Mouse (Mus musculus): Measurements from ENCODE around the gene Sel1l3. TPM values are rescaled to one million over a fixed set of nuclear protein-coding genes. Genes with fewer than 3 reads are reported as not detected.

The Sel1l3 gene
- polyA plus RNA-seq, 1 experiment, result 0.02 TPM

DNA sequence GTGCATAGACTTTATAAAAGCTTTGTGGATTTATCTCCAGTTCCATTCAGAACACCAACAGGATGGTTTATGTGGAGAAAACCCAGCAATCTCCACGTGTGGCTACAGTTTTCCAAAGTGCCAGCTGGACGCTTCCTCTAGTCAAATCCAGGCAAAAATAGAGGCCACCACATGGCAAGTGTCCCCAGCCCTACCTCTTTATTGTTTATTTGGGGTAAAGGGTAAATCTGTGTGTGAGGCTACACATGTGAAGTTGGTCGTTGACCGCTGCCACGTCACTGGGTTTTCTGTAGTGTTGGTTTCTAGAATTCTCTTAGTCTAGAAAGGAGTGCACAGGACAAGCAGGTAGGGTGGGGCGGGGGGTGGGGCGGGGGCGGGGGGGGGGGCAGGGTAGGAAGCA is 23.0 kb upstream of the Sel1l3 start:
- Histone ChIP-seq H3ac (ENCODE audit: control insufficient read depth, insufficient read length) (no peak overlapping the region), H3K79me2 (ENCODE audit: control insufficient read depth, insufficient read depth) (no peaks in the 10 kb centered on the region), H3K4me3 (no peak overlapping the region), H3K36me3 (ENCODE audit: control insufficient read depth, insufficient read depth) (no peaks in the 10 kb centered on the region), H3K4me2 (ENCODE audit: low read depth) (no peak overlapping the region), H3K27me3 (ENCODE audit: control insufficient read depth, insufficient read depth, insufficient read length) (peaks cover 5% of the 10 kb centered on the region)
- TF ChIP-seq TCF12 (IDR thresholded peaks at IDR 0.05; ENCODE audit: insufficient read depth, poor library complexity, severe bottlenecking) (no peak), TCF3 (IDR thresholded peaks at IDR 0.05; ENCODE audit: insufficient read length, low read depth) (no peak), SRF (IDR thresholded peaks at IDR 0.05; ENCODE audit: control insufficient read depth, insufficient read length, low read depth) (no peak), POLR2AphosphoS2 (IDR thresholded peaks at IDR 0.05; ENCODE audit: insufficient read length, low read depth) (no peak), USF1 (IDR thresholded peaks at IDR 0.05; ENCODE audit: low read depth) (no peak), POLR2A (IDR thresholded peaks at IDR 0.05; ENCODE audit: insufficient read length, low read depth) (no peak), MYOG (IDR thresholded peaks at IDR 0.05; ENCODE audit: control insufficient read depth in 1 of 3, insufficient read depth in 1 of 3, insufficient read length in 2 of 3, low read depth in 2 of 3) (no peak), MAX (IDR thresholded peaks at IDR 0.05; ENCODE audit: low read depth) (no peak), MYOD1 (IDR thresholded peaks at IDR 0.05; ENCODE audit: control insufficient read depth in 1 of 3, insufficient read length in 2 of 3, low read depth in 2 of 3) (no peak), CEBPB (IDR thresholded peaks at IDR 0.05; ENCODE audit: insufficient read depth, poor library complexity, severe bottlenecking) (no peak), E2F4 (IDR thresholded peaks at IDR 0.05; ENCODE audit: insufficient read depth) (no peak), REST (IDR thresholded peaks at IDR 0.05; ENCODE audit: insufficient read depth, insufficient read length) (no peak)

DNA sequence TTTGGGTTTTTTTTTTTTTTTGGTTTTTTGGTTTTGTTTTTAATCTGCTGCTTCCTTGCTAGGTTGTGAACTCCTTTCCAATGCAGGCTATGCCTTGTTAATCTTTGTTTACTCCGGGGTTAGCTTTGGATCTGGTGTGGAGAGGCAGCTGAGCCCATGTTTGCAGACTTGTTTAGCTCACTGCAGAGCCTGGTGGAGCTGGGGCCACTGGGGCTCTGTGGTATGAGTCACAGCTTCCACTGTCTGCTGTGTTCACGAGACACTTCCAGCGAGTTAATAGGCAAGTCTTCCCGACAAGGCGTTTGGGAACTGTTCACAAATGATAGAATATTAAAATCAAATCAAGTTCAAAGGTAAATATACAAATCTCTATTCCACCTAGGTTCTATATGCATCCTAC is 22.4 kb upstream of the Sel1l3 start:
- TF ChIP-seq POLR2A (IDR thresholded peaks at IDR 0.05; ENCODE audit: insufficient read length, low read depth) (no peak), MYOG (IDR thresholded peaks at IDR 0.05; ENCODE audit: control insufficient read depth in 1 of 3, insufficient read depth in 1 of 3, insufficient read length in 2 of 3, low read depth in 2 of 3) (peak in 1 of 3 experiments; percentile 12)
- no peaks in the 10 kb centered on the region for H3K36me3 ChIP-seq (ENCODE audit: control insufficient read depth, insufficient read depth)
- no peaks in the 10 kb centered on the region for H3K79me2 ChIP-seq (ENCODE audit: control insufficient read depth, insufficient read depth)
- H3K4me3 ChIP-seq, result no peak overlapping the region
- H3K4me2 ChIP-seq (ENCODE audit: low read depth), result no peak overlapping the region
- peaks cover 5% of the 10 kb centered on the region for H3K27me3 ChIP-seq (ENCODE audit: control insufficient read depth, insufficient read depth, insufficient read length)
- H3ac ChIP-seq (ENCODE audit: control insufficient read depth, insufficient read length), result no peak overlapping the region

DNA sequence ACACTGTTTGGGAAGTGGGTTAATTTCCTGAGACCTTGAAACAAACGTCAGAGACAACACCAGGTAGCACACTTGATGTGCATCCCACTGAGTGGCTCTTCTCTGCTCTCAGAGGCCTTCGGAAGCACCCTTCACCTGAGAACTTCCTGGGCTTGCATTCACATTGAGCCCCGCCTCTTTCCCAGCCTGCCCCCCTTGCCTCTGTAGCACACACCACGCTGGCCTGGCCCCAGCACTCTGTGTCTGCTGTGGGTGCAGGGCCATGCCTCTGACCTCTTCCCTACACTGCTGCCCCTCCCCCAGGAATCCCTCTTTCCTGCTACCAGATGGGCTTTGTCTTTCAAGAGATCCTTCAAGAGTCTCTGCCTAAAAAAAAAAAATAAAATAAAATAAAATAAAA is 21.8 kb upstream of the Sel1l3 start:
- Histone ChIP-seq H3K36me3 (ENCODE audit: control insufficient read depth, insufficient read depth) (no peaks in the 10 kb centered on the region), H3K79me2 (ENCODE audit: control insufficient read depth, insufficient read depth) (no peaks in the 10 kb centered on the region), H3ac (ENCODE audit: control insufficient read depth, insufficient read length) (no peak overlapping the region), H3K4me3 (no peak overlapping the region), H3K4me2 (ENCODE audit: low read depth) (no peak overlapping the region), H3K27me3 (ENCODE audit: control insufficient read depth, insufficient read depth, insufficient read length) (peaks cover 8% of the 10 kb centered on the region)
- TF ChIP-seq E2F4 (IDR thresholded peaks at IDR 0.05; ENCODE audit: insufficient read depth) (no peak), MYOG (IDR thresholded peaks at IDR 0.05; ENCODE audit: control insufficient read depth in 1 of 3, insufficient read depth in 1 of 3, insufficient read length in 2 of 3, low read depth in 2 of 3) (no peak), POLR2AphosphoS2 (IDR thresholded peaks at IDR 0.05; ENCODE audit: insufficient read length, low read depth) (no peak), CEBPB (IDR thresholded peaks at IDR 0.05; ENCODE audit: insufficient read depth, poor library complexity, severe bottlenecking) (no peak), REST (IDR thresholded peaks at IDR 0.05; ENCODE audit: insufficient read depth, insufficient read length) (no peak), POLR2A (IDR thresholded peaks at IDR 0.05; ENCODE audit: insufficient read length, low read depth) (no peak), SRF (IDR thresholded peaks at IDR 0.05; ENCODE audit: control insufficient read depth, insufficient read length, low read depth) (no peak), USF1 (IDR thresholded peaks at IDR 0.05; ENCODE audit: low read depth) (no peak), MAX (IDR thresholded peaks at IDR 0.05; ENCODE audit: low read depth) (no peak), TCF12 (IDR thresholded peaks at IDR 0.05; ENCODE audit: insufficient read depth, poor library complexity, severe bottlenecking) (no peak), MYOD1 (IDR thresholded peaks at IDR 0.05; ENCODE audit: control insufficient read depth in 1 of 3, insufficient read length in 2 of 3, low read depth in 2 of 3) (no peak), TCF3 (IDR thresholded peaks at IDR 0.05; ENCODE audit: insufficient read length, low read depth) (no peak)

DNA sequence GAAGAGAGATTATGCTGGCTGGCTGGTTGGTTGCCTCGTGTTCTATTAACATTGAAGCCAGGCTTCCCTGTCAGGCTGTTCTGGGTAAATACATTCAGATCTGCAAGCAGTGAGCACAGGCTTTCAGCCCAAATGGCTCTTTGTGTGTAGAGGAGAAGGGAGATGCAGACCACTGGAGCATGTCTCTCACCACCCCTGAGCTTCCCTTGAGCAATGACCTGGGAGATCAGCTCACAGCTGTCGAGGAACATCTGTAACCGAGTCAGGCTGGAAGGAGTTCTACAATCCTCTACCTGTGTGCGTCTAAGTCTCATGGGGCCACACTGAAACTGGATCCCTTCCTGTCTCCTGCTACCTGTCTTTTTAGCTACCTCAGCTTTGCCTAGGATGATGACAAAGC is 16.8 kb upstream of the Sel1l3 start:
- Histone ChIP-seq H3ac (ENCODE audit: control insufficient read depth, insufficient read length) (no peak overlapping the region), H3K4me2 (ENCODE audit: low read depth) (no peak overlapping the region)

DNA sequence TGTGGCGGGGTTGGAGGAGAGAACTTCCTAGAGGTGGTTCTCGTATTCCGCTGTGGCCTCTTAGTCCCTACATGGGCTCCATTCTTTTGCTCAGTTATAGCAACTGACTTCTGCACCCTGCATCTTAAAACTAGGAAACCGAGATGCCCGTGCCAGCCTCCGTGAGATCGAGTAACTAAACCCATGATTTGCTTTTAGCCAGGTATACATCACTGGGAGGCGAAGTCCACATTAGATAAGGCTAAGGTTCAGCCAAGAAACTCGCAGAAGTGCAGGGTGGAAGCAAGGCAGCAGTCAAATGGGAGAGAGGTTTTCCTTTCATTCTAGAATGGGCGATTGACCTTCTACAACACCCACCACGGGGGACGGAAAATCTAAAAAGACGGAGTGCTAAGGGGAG is 11.7 kb upstream of the Sel1l3 start:
- H3ac ChIP-seq (ENCODE audit: control insufficient read depth, insufficient read length), result no peak overlapping the region
- TF ChIP-seq SRF (IDR thresholded peaks at IDR 0.05; ENCODE audit: control insufficient read depth, insufficient read length, low read depth) (no peak), REST (IDR thresholded peaks at IDR 0.05; ENCODE audit: insufficient read depth, insufficient read length) (no peak), MAX (IDR thresholded peaks at IDR 0.05; ENCODE audit: low read depth) (no peak), USF1 (IDR thresholded peaks at IDR 0.05; ENCODE audit: low read depth) (no peak), CEBPB (IDR thresholded peaks at IDR 0.05; ENCODE audit: insufficient read depth, poor library complexity, severe bottlenecking) (no peak), TCF3 (IDR thresholded peaks at IDR 0.05; ENCODE audit: insufficient read length, low read depth) (no peak), TCF12 (IDR thresholded peaks at IDR 0.05; ENCODE audit: insufficient read depth, poor library complexity, severe bottlenecking) (no peak), E2F4 (IDR thresholded peaks at IDR 0.05; ENCODE audit: insufficient read depth) (no peak), POLR2AphosphoS2 (IDR thresholded peaks at IDR 0.05; ENCODE audit: insufficient read length, low read depth) (no peak), POLR2A (IDR thresholded peaks at IDR 0.05; ENCODE audit: insufficient read length, low read depth) (no peak), MYOG (IDR thresholded peaks at IDR 0.05; ENCODE audit: control insufficient read depth in 1 of 3, insufficient read depth in 1 of 3, insufficient read length in 2 of 3, low read depth in 2 of 3) (no peak), MYOD1 (IDR thresholded peaks at IDR 0.05; ENCODE audit: control insufficient read depth in 1 of 3, insufficient read length in 2 of 3, low read depth in 2 of 3) (no peak)
- H3K4me3 ChIP-seq, result no peak overlapping the region
- H3K27me3 ChIP-seq (ENCODE audit: control insufficient read depth, insufficient read depth, insufficient read length), result peaks cover 43% of the 10 kb centered on the region
- H3K36me3 ChIP-seq (ENCODE audit: control insufficient read depth, insufficient read depth), result no peaks in the 10 kb centered on the region
- no peak overlapping the region for H3K4me2 ChIP-seq (ENCODE audit: low read depth)
- no peaks in the 10 kb centered on the region for H3K79me2 ChIP-seq (ENCODE audit: control insufficient read depth, insufficient read depth)

More for the DNA sequence above, 16.8 kb upstream of the Sel1l3 start:
- TF ChIP-seq MYOG (IDR thresholded peaks at IDR 0.05; ENCODE audit: control insufficient read depth in 1 of 3, insufficient read depth in 1 of 3, insufficient read length in 2 of 3, low read depth in 2 of 3) (no peak), E2F4 (IDR thresholded peaks at IDR 0.05; ENCODE audit: insufficient read depth) (no peak), POLR2A (IDR thresholded peaks at IDR 0.05; ENCODE audit: insufficient read length, low read depth) (no peak), MYOD1 (IDR thresholded peaks at IDR 0.05; ENCODE audit: control insufficient read depth in 1 of 3, insufficient read length in 2 of 3, low read depth in 2 of 3) (no peak), TCF12 (IDR thresholded peaks at IDR 0.05; ENCODE audit: insufficient read depth, poor library complexity, severe bottlenecking) (no peak)
- Histone ChIP-seq H3K36me3 (ENCODE audit: control insufficient read depth, insufficient read depth) (no peaks in the 10 kb centered on the region), H3K4me3 (no peak overlapping the region), H3K79me2 (ENCODE audit: control insufficient read depth, insufficient read depth) (no peaks in the 10 kb centered on the region), H3K27me3 (ENCODE audit: control insufficient read depth, insufficient read depth, insufficient read length) (peaks cover 33% of the 10 kb centered on the region)

Measured in myocyte (in vitro differentiated cells).